Mouse (Mus musculus) heart, postnatal 0 days (tissue): ENCODE measurements at regions not wholly inside any gene's neighbourhood (a gene's known extent, or its start where the extent isn't known, plus 50 kb on each side); places are given as distances from the start of the nearest gene placed in this dataset.

Source experiments
- CTCF ChIP-seq: IDR thresholded peaks from 2 replicates; pipeline ENCODE4 v1.5.1; 2016; ENCODE audit warnings: antibody characterized with exemption, control low read depth, low read depth
- EP300 ChIP-seq: IDR thresholded peaks from 2 replicates; pipeline ENCODE4 v1.6.1; 2016; ENCODE audit warnings: antibody characterized with exemption, low read depth

- TF ChIP-seq CTCF (no peak), EP300 (no peak)
These were observed 94.2 kb upstream of the Map1b start for GRCm38 (mm10) chr13:99610498-99610897.
